Mouse (Mus musculus): ENCODE data around the gene Calb2. TPM values are rescaled to one million over a fixed set of nuclear protein-coding genes. Genes with fewer than 3 reads are reported as not detected.

The Calb2 gene
- polyA plus RNA-seq (2014; fragmentation: Nextera tagmentation; extraction: Ambion mirVana) = 27.5 and 38.2 TPM in 2 replicates

DNA sequence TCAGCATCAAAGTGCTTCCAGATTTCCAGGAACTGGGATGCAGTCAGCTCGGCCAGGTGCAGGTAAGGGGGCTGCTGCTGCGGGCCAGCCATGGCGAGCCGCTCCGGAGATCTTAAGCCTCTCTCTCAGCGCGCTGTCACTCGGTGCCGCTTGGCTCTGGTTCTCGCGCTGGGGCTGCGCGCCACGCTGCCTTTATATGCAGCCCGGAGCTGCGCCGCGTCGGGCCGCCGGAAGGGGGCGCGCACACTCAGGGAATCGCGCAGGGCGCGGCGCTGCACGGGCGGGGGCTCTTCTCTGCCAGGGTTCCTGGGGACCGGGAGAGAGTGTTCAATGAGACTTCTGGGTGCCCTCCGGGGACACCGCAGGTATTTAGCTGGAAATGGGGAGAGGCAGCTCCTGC, at the start of gene Calb2:
Gene Calb2 (minus strand): TSS at position 165 of the 400 bp plus-strand sequence.
- Histone ChIP-seq H3K9ac (ENCODE audit: low read depth, low read length) (no peak within 1 kb of the TSS), H3K4me3 (ENCODE audit: low read depth, low read length) (peak within 1 kb of the TSS; percentile 22; the same call in 1 of the 2 replicates), H3K4me1 (replicated peaks; ENCODE audit: control insufficient read depth, insufficient read depth, low read length) (no peaks in the 10 kb centered on the region), H3K27ac (ENCODE audit: low read depth, low read length) (no peak within 1 kb of the TSS), H3K27me3 (ENCODE audit: control insufficient read depth, insufficient read depth, low read length) (peaks cover 9% of the 10 kb centered on the region), H3K9me3 (ENCODE audit: control insufficient read depth, low read length) (no peaks in the 10 kb centered on the region), H3K4me2 (replicated peaks; ENCODE audit: low read depth, low read length) (peak within 1 kb of the TSS; percentile 30; the same call in 1 of the 2 replicates), H3K36me3 (ENCODE audit: control insufficient read depth, insufficient read depth, low read length) (no peaks in the 10 kb centered on the region)
- ATAC-seq (ENCODE audit: low FRiP score) (peak; percentile 60), DNase-seq (ENCODE audit: low spot score) (peak; percentile 89)
- under 1% methylated on average over 21 of the region's 33 CpGs for WGBS

- under 1% methylated on average over 40 of the region's 43 CpGs for WGBS
- peak overlapping the region; percentile 33; the same call in 1 of the 2 replicates for H3K9ac ChIP-seq (ENCODE audit: low read depth, low read length)
- H3K4me3 ChIP-seq (ENCODE audit: low read depth, low read length) = peak overlapping the region; percentile 52
- no peak overlapping the region for H3K27ac ChIP-seq (ENCODE audit: low read depth, low read length)
- peak; percentile 100 for DNase-seq (ENCODE audit: low spot score)
- no peaks in the 10 kb centered on the region for H3K9me3 ChIP-seq (ENCODE audit: control insufficient read depth, low read length)
- H3K27me3 ChIP-seq (ENCODE audit: control insufficient read depth, insufficient read depth, low read length) = no peaks in the 10 kb centered on the region
- no peaks in the 10 kb centered on the region for H3K4me1 ChIP-seq (replicated peaks; ENCODE audit: control insufficient read depth, insufficient read depth, low read length)
- peaks cover 6% of the 10 kb centered on the region for H3K36me3 ChIP-seq (ENCODE audit: control insufficient read depth, insufficient read depth, low read length)
- H3K4me2 ChIP-seq (replicated peaks; ENCODE audit: low read depth, low read length) = peak overlapping the region; percentile 67
- ATAC-seq (ENCODE audit: low FRiP score) = peak; percentile 100
These were observed 49.7 kb upstream of the Calb2 start for GRCm38 (mm10) chr8:110217681-110218131.

- WGBS = 35% methylated on average over 5 of the region's 5 CpGs
- Histone ChIP-seq H3K36me3 (ENCODE audit: control insufficient read depth, insufficient read depth, low read length) (peaks cover 4% of the 10 kb centered on the region), H3K27me3 (ENCODE audit: control insufficient read depth, insufficient read depth, low read length) (no peaks in the 10 kb centered on the region), H3K4me2 (replicated peaks; ENCODE audit: low read depth, low read length) (peak overlapping the region; percentile 37), H3K4me1 (replicated peaks; ENCODE audit: control insufficient read depth, insufficient read depth, low read length) (no peaks in the 10 kb centered on the region), H3K4me3 (ENCODE audit: low read depth, low read length) (peak overlapping the region; percentile 52), H3K27ac (ENCODE audit: low read depth, low read length) (no peak overlapping the region), H3K9ac (ENCODE audit: low read depth, low read length) (0 out of 2 replicates have a peak overlapping the region, but pooled peaks have one; percentile 5), H3K9me3 (ENCODE audit: control insufficient read depth, low read length) (no peaks in the 10 kb centered on the region)
- DNase-seq (ENCODE audit: low spot score) (no peak), ATAC-seq (ENCODE audit: low FRiP score) (peak; percentile 48)
These were observed 49.2 kb upstream of the Calb2 start for GRCm38 (mm10) chr8:110217198-110217597.

DNA sequence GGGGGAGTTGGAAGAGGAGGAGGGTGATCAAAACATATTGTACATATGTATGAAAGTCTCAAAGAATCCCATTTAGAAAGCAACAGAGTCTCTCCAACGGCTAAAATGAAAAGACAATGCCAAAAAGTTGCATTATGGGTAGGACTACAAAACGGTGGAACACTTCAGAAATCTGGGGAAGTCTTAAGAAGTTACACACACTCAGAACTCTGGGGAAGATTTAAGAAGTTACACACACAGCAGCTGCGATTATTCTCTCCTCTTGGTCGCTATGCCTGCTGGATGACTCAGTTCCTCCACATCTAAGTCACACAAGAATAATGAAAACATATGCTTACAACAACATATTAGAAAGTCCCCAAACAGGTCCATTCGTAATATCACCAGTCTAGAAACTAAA, 48.2 kb upstream of the Calb2 start:
- no peak overlapping the region for H3K9ac ChIP-seq (ENCODE audit: low read depth, low read length)
- H3K4me1 ChIP-seq (replicated peaks; ENCODE audit: control insufficient read depth, insufficient read depth, low read length) = no peaks in the 10 kb centered on the region
- DNase-seq (ENCODE audit: low spot score) (no peak), ATAC-seq (ENCODE audit: low FRiP score) (no peak)
- no peaks in the 10 kb centered on the region for H3K9me3 ChIP-seq (ENCODE audit: control insufficient read depth, low read length)
- no peaks in the 10 kb centered on the region; the same call in 1 of the 2 replicates for H3K36me3 ChIP-seq (ENCODE audit: control insufficient read depth, insufficient read depth, low read length)
- no peaks in the 10 kb centered on the region for H3K27me3 ChIP-seq (ENCODE audit: control insufficient read depth, insufficient read depth, low read length)
- 81% methylated on average over 5 of the region's 5 CpGs for WGBS
- no peak overlapping the region for H3K4me2 ChIP-seq (replicated peaks; ENCODE audit: low read depth, low read length)
- no peak overlapping the region for H3K27ac ChIP-seq (ENCODE audit: low read depth, low read length)
- H3K4me3 ChIP-seq (ENCODE audit: low read depth, low read length) = no peak overlapping the region

GRCm38 (mm10) chr8:110215365-110215764, 47.4 kb upstream of the Calb2 start, which contains the start of gene Cmtr2:
Cmtr2 (plus strand) TSS chr8:110215665.
- no peaks in the 10 kb centered on the region for H3K9me3 ChIP-seq (ENCODE audit: control insufficient read depth, low read length)
- no peak within 1 kb of the TSS for H3K9ac ChIP-seq (ENCODE audit: low read depth, low read length)
- DNase-seq (ENCODE audit: low spot score) = no peak
- WGBS = 78% methylated on average over 7 of the region's 7 CpGs
- no peaks in the 10 kb centered on the region for H3K36me3 ChIP-seq (ENCODE audit: control insufficient read depth, insufficient read depth, low read length)
- no peaks in the 10 kb centered on the region for H3K27me3 ChIP-seq (ENCODE audit: control insufficient read depth, insufficient read depth, low read length)
- no peaks in the 10 kb centered on the region for H3K4me1 ChIP-seq (replicated peaks; ENCODE audit: control insufficient read depth, insufficient read depth, low read length)
- no peak for ATAC-seq (ENCODE audit: low FRiP score)
- H3K4me3 ChIP-seq (ENCODE audit: low read depth, low read length) = no peak within 1 kb of the TSS
- H3K4me2 ChIP-seq (replicated peaks; ENCODE audit: low read depth, low read length) = no peak within 1 kb of the TSS
- H3K27ac ChIP-seq (ENCODE audit: low read depth, low read length) = no peak within 1 kb of the TSS

DNA sequence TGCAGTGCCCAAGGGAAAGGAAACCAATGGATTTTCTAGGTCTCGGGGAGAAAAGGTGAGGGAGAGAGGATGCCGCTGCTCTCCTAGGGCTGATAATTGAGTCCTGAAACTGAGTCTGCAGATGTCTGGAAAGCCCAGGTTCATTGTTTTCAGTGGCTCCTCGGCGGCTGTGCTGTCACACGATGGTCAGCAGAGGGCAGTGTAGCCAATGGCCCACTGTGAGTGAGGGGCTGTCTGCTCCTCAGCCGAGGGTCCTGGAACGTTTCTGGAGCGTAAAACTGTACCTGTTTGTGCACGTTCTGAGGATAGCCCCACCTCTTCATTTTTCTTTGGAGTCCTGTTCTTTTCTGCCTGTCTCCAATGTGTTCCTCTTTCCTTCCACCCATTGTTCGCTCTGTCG, 33.8 kb upstream of the Calb2 start:
- H3K9me3 ChIP-seq (ENCODE audit: control insufficient read depth, low read length) = no peaks in the 10 kb centered on the region
- DNase-seq (ENCODE audit: low spot score) (peak; percentile 77), ATAC-seq (ENCODE audit: low FRiP score) (no peak)
- H3K4me3 ChIP-seq (ENCODE audit: low read depth, low read length) = no peak overlapping the region
- H3K36me3 ChIP-seq (ENCODE audit: control insufficient read depth, insufficient read depth, low read length) = no peaks in the 10 kb centered on the region
- H3K4me1 ChIP-seq (replicated peaks; ENCODE audit: control insufficient read depth, insufficient read depth, low read length) = no peaks in the 10 kb centered on the region
- 38% methylated on average over 11 of the region's 11 CpGs for WGBS
- no peak overlapping the region for H3K4me2 ChIP-seq (replicated peaks; ENCODE audit: low read depth, low read length)
- H3K27ac ChIP-seq (ENCODE audit: low read depth, low read length) = no peak overlapping the region
- no peak overlapping the region for H3K9ac ChIP-seq (ENCODE audit: low read depth, low read length)
- no peaks in the 10 kb centered on the region for H3K27me3 ChIP-seq (ENCODE audit: control insufficient read depth, insufficient read depth, low read length)

DNA sequence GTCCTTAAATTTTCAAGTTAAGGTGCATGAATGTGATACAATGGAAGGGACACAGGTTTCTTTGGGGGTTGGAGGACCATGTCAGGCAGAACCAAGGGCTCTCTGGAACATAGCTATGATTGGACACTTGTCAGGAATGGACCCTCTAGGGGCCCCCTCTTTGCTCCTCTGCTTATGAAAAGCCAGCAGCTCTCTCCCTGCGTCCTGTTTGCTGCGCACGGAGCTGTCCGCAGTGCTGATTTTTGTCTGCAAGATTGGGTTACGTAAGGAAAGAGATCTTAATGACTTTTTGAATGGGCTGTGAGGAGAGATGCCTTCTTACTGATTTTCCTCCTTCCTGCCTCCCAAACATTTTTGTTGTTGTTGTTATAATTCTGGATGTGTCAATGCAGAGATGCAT, 28.7 kb upstream of the Calb2 start:
- Histone ChIP-seq H3K27me3 (ENCODE audit: control insufficient read depth, insufficient read depth, low read length) (no peaks in the 10 kb centered on the region), H3K4me3 (ENCODE audit: low read depth, low read length) (no peak overlapping the region), H3K4me1 (replicated peaks; ENCODE audit: control insufficient read depth, insufficient read depth, low read length) (no peaks in the 10 kb centered on the region), H3K9ac (ENCODE audit: low read depth, low read length) (no peak overlapping the region), H3K4me2 (replicated peaks; ENCODE audit: low read depth, low read length) (no peak overlapping the region), H3K27ac (ENCODE audit: low read depth, low read length) (no peak overlapping the region), H3K36me3 (ENCODE audit: control insufficient read depth, insufficient read depth, low read length) (no peaks in the 10 kb centered on the region), H3K9me3 (ENCODE audit: control insufficient read depth, low read length) (no peaks in the 10 kb centered on the region)
- 0% methylated on average over 5 of the region's 5 CpGs for WGBS
- DNase-seq (ENCODE audit: low spot score) (peak; percentile 73), ATAC-seq (ENCODE audit: low FRiP score) (no peak)

- no peak overlapping the region for H3K27ac ChIP-seq (ENCODE audit: low read depth, low read length)
- ATAC-seq (ENCODE audit: low FRiP score) = no peak
- peak; percentile 14 for DNase-seq (ENCODE audit: low spot score)
- H3K4me1 ChIP-seq (replicated peaks; ENCODE audit: control insufficient read depth, insufficient read depth, low read length) = no peaks in the 10 kb centered on the region
- no peaks in the 10 kb centered on the region for H3K9me3 ChIP-seq (ENCODE audit: control insufficient read depth, low read length)
- no peak overlapping the region for H3K4me3 ChIP-seq (ENCODE audit: low read depth, low read length)
- H3K9ac ChIP-seq (ENCODE audit: low read depth, low read length) = no peak overlapping the region
- no peaks in the 10 kb centered on the region for H3K36me3 ChIP-seq (ENCODE audit: control insufficient read depth, insufficient read depth, low read length)
- no peak overlapping the region for H3K4me2 ChIP-seq (replicated peaks; ENCODE audit: low read depth, low read length)
- no peaks in the 10 kb centered on the region for H3K27me3 ChIP-seq (ENCODE audit: control insufficient read depth, insufficient read depth, low read length)
- WGBS = 38% methylated on average over 8 of the region's 8 CpGs
These were observed 21.1 kb upstream of the Calb2 start for GRCm38 (mm10) chr8:110188961-110189750.

- DNase-seq (ENCODE audit: low spot score) (no peak), ATAC-seq (ENCODE audit: low FRiP score) (no peak)
- Histone ChIP-seq H3K27ac (ENCODE audit: low read depth, low read length) (no peak overlapping the region), H3K36me3 (ENCODE audit: control insufficient read depth, insufficient read depth, low read length) (no peaks in the 10 kb centered on the region), H3K4me3 (ENCODE audit: low read depth, low read length) (no peak overlapping the region), H3K4me2 (replicated peaks; ENCODE audit: low read depth, low read length) (no peak overlapping the region), H3K9ac (ENCODE audit: low read depth, low read length) (no peak overlapping the region), H3K9me3 (ENCODE audit: control insufficient read depth, low read length) (no peaks in the 10 kb centered on the region), H3K27me3 (ENCODE audit: control insufficient read depth, insufficient read depth, low read length) (no peaks in the 10 kb centered on the region), H3K4me1 (replicated peaks; ENCODE audit: control insufficient read depth, insufficient read depth, low read length) (no peaks in the 10 kb centered on the region)
- 82% methylated on average over 4 of the region's 4 CpGs for WGBS
These were observed 17.5 kb upstream of the Calb2 start for GRCm38 (mm10) chr8:110185538-110185937.

Data from hindbrain, embryonic 11.5 days (tissue).